In the genomic region with DNA sequence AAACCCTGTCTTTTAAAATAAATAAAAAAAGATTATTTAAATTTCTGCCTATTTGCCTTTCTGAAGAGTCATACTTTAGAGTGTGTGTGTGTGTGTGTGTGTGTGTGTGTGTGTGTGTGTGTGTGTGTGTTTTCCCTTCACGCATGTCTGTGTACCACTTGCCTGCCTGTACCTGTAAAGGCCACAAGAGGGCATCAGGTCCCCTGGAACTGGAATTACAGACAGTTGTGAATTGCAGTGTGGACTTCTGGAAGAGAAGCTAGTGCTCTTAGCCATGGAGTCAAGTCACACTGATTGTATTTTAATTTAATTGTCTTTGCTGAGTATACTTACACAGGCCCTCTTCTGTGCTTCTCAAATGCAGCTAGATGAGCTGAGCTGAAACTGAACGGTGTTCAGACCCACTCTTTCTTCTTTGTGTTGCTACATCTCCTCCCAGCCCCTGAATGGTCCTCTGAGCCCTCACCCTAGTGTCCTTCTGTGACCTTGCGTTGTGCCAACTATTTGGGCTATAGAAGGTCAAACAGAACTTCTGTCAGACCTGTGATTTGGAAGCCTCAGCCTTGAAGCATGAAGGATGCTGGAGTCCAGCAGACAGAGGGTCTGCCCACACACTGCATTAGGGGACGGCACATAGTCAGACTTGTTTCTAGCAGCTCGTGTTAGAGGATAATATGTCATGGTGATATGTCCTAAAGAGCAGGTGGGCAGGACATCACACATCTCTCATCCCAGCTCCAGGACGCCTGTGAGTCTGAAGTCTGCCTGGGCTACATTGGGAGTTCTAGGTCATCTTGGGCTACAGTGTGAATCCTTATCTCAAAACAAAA, we compare ENCODE assay signal across 9 mouse cellular contexts. TPM values are rescaled to one million over a fixed set of nuclear protein-coding genes. Genes with fewer than 3 reads are reported as not detected.
DNase-seq lines count a peak whose midpoint lies in the region; ATAC-seq and TF ChIP-seq lines count a peak whose summit lies in the region.
"Had no signal": no experiment of that assay in that cellular context is flagged by ENCODE, and none has a peak within 500 bp of the region (broad histone marks: within the 10 kb centered on the region; RNA-seq: fewer than 3 reads in every experiment).

No protein-coding gene starts in this region.

- no peak overlapping the region for H3K27ac ChIP-seq in intestine, postnatal 0 days (ENCODE audit: low read depth, low read length)
- no peak overlapping the region for H3K27ac ChIP-seq in midbrain, embryonic 13.5 days
- no peak overlapping the region for H3K27ac ChIP-seq in stomach, postnatal 0 days (replicated peaks)
- H3K27ac ChIP-seq: embryonic facial prominence, embryonic 13.5 days had no signal

- TF ChIP-seq EP300 in stomach, postnatal 0 days (optimal IDR thresholded peaks at IDR 0.05), result no peak

- peak; percentile 64; the same call in 1 of the 2 replicates for ATAC-seq in intestine, postnatal 0 days
- peak; percentile 80 for ATAC-seq in midbrain, embryonic 13.5 days
- peak; percentile 72 for ATAC-seq in stomach, postnatal 0 days (ENCODE audit: low FRiP score, low TSS enrichment)

- TF ChIP-seq CTCF in intestine, postnatal 0 days (IDR thresholded peaks at IDR 0.05; ENCODE audit: low read depth), result peak; percentile 94
- TF ChIP-seq CTCF in stomach, postnatal 0 days (IDR thresholded peaks at IDR 0.05; ENCODE audit: low read depth), result peak; percentile 95

- H3K4me3 ChIP-seq in intestine, postnatal 0 days (ENCODE audit: low read depth, low read length), result no peak overlapping the region
- H3K4me3 ChIP-seq in midbrain, embryonic 13.5 days (replicated peaks), result no peak overlapping the region
- H3K4me3 ChIP-seq in stomach, postnatal 0 days (ENCODE audit: low read depth, low read length), result no peak overlapping the region
- H3K4me3 ChIP-seq: embryonic facial prominence, embryonic 13.5 days had no signal

- no peaks in the 10 kb centered on the region for H3K36me3 ChIP-seq in intestine, postnatal 0 days (ENCODE audit: control insufficient read depth, insufficient read depth)
- H3K36me3 ChIP-seq in midbrain, embryonic 13.5 days, result no peaks in the 10 kb centered on the region
- H3K36me3 ChIP-seq in stomach, postnatal 0 days (ENCODE audit: control insufficient read depth, insufficient read depth, low read length), result no peaks in the 10 kb centered on the region

- WGBS in intestine, postnatal 0 days, result 67% methylated on average over 6 of the region's 6 CpGs
- 72% methylated on average over 6 of the region's 6 CpGs for WGBS in midbrain, embryonic 13.5 days
- WGBS in stomach, postnatal 0 days, result 73% methylated on average over 6 of the region's 6 CpGs

- no peaks in the 10 kb centered on the region for H3K9me3 ChIP-seq in intestine, postnatal 0 days (ENCODE audit: control insufficient read depth)
- H3K9me3 ChIP-seq in midbrain, embryonic 13.5 days, result no peaks in the 10 kb centered on the region
- no peaks in the 10 kb centered on the region for H3K9me3 ChIP-seq in stomach, postnatal 0 days (ENCODE audit: control insufficient read depth, low read length)
- H3K9me3 ChIP-seq: embryonic facial prominence, embryonic 13.5 days had no signal

- intact Hi-C loops in left cerebral cortex, postnatal 4 days (cut with DNase I), result loop anchor here (10.0 kb wide), 2 partner anchors 131 to 161 kb away; no protein-coding TSS in a partner anchor

- H3K4me1 ChIP-seq in intestine, postnatal 0 days (replicated peaks; ENCODE audit: control insufficient read depth, insufficient read depth, low read length), result no peaks in the 10 kb centered on the region
- no peaks in the 10 kb centered on the region for H3K4me1 ChIP-seq in midbrain, embryonic 13.5 days (replicated peaks)
- no peaks in the 10 kb centered on the region for H3K4me1 ChIP-seq in stomach, postnatal 0 days (replicated peaks; ENCODE audit: control insufficient read depth, insufficient read depth)

- H3K9ac ChIP-seq in intestine, postnatal 0 days (ENCODE audit: low read depth, low read length), result no peak overlapping the region
- no peak overlapping the region for H3K9ac ChIP-seq in midbrain, embryonic 13.5 days (replicated peaks)
- H3K9ac ChIP-seq in stomach, postnatal 0 days (ENCODE audit: low read length), result no peak overlapping the region
- H3K9ac ChIP-seq: embryonic facial prominence, embryonic 13.5 days had no signal

- H3K27me3 ChIP-seq in intestine, postnatal 0 days (replicated peaks; ENCODE audit: control insufficient read depth, insufficient read depth, low read length), result no peaks in the 10 kb centered on the region
- H3K27me3 ChIP-seq in midbrain, embryonic 13.5 days, result no peaks in the 10 kb centered on the region
- H3K27me3 ChIP-seq in stomach, postnatal 0 days (ENCODE audit: control insufficient read depth, insufficient read depth, low read length), result no peaks in the 10 kb centered on the region
- H3K27me3 ChIP-seq: embryonic facial prominence, embryonic 13.5 days had no signal

- peak; percentile 43 for DNase-seq in ovary, postnatal 14 days (ENCODE audit: low spot score)
- DNase-seq in ovary, postnatal 10 days (ENCODE audit: low spot score), result no peak
- DNase-seq in c-Kit-positive CD71-positive TER-119-positive erythroid progenitor cells, embryonic 14.5 days (ENCODE audit: low spot score), result peak; percentile 30
- DNase-seq in frontal cortex, postnatal 14 days (ENCODE audit: low spot score in 2 of 2), result peak; percentile 35 to 37
- peak; percentile 18 for DNase-seq in left cerebral cortex, postnatal 4 days
- DNase-seq in stomach, postnatal 0 days (ENCODE audit: low spot score), result peak; percentile 62

- H3K4me2 ChIP-seq in intestine, postnatal 0 days (replicated peaks; ENCODE audit: low read depth), result no peak overlapping the region
- no peak overlapping the region for H3K4me2 ChIP-seq in midbrain, embryonic 13.5 days (replicated peaks)
- no peak overlapping the region for H3K4me2 ChIP-seq in stomach, postnatal 0 days (replicated peaks; ENCODE audit: low read depth)
- H3K4me2 ChIP-seq: embryonic facial prominence, embryonic 13.5 days had no signal

RNA-seq across cellular contexts. Expression of a gene that starts 16.2 kb away (rescaled TPM):
- not detected in 2 replicates for polyA plus RNA-seq in intestine, postnatal 0 days (2015; fragmentation: Nextera tagmentation; extraction: Ambion mirVana)
- total RNA-seq in left cerebral cortex, postnatal 4 days (2021), result not detected
- not detected in 2 replicates for polyA plus RNA-seq in midbrain, embryonic 13.5 days (2015; fragmentation: Nextera tagmentation; extraction: Ambion mirVana)
- polyA plus RNA-seq in stomach, postnatal 0 days (2015; fragmentation: Nextera tagmentation; extraction: Ambion mirVana), result not detected in 2 replicates
- polyA plus RNA-seq: embryonic facial prominence, embryonic 13.5 days had no signal

RNA-seq across cellular contexts. Expression of a gene that starts 37.8 kb away (rescaled TPM):
- 0.52 and 0.76 TPM in 2 replicates for polyA plus RNA-seq in intestine, postnatal 0 days (2015; fragmentation: Nextera tagmentation; extraction: Ambion mirVana)
- total RNA-seq in left cerebral cortex, postnatal 4 days (2021), result 10 to 100 TPM in 1 of 2 experiments, 1 to 10 TPM in 1; 6.3 to 12.0 TPM
- polyA plus RNA-seq in midbrain, embryonic 13.5 days (2015; fragmentation: Nextera tagmentation; extraction: Ambion mirVana), result 1.8 and 2.6 TPM in 2 replicates
- polyA plus RNA-seq in stomach, postnatal 0 days (2015; fragmentation: Nextera tagmentation; extraction: Ambion mirVana), result 3.8 and 4.7 TPM in 2 replicates

RNA-seq across cellular contexts. Expression of a gene that starts 54.6 kb away (rescaled TPM):
- polyA plus RNA-seq in intestine, postnatal 0 days (2015; fragmentation: Nextera tagmentation; extraction: Ambion mirVana), result 32.3 and 32.4 TPM in 2 replicates
- 100 to 1,000 TPM; 106 to 114 TPM for total RNA-seq in left cerebral cortex, postnatal 4 days (2021)
- polyA plus RNA-seq in midbrain, embryonic 13.5 days (2015; fragmentation: Nextera tagmentation; extraction: Ambion mirVana), result 14.2 and 15.3 TPM in 2 replicates
- polyA plus RNA-seq in stomach, postnatal 0 days (2015; fragmentation: Nextera tagmentation; extraction: Ambion mirVana), result 26.1 and 29.8 TPM in 2 replicates
